Mouse (Mus musculus) spleen, adult 12 weeks (tissue): ENCODE data around the gene Sh2d5.

ENCODE experiments used
- DNase-seq: peaks from one replicate; pipeline ENCODE4 v3.0.0; 2022; ENCODE audit warnings: low spot score

The Sh2d5 gene

GRCm38 (mm10) chr4:138259482-138259881, 9.3 kb downstream of the Sh2d5 start:
- DNase-seq = no peak

GRCm38 (mm10) chr4:138261843-138262681, 11.9 kb downstream of the Sh2d5 start:
- peak; percentile 74 for DNase-seq

- no peak for DNase-seq
These were observed 17.7 kb downstream of the Sh2d5 start for GRCm38 (mm10) chr4:138267869-138268268.

GRCm38 (mm10) chr4:138272011-138272997, 22.1 kb downstream of the Sh2d5 start:
- no peak for DNase-seq

GRCm38 (mm10) chr4:138278346-138278745, 28.1 kb downstream of the Sh2d5 start:
- DNase-seq = no peak

GRCm38 (mm10) chr4:138282834-138283233, 32.6 kb downstream of the Sh2d5 start:
- peak; percentile 56 for DNase-seq

- no peak for DNase-seq
These were observed 36.2 kb downstream of the Sh2d5 start for GRCm38 (mm10) chr4:138286411-138286810.

GRCm38 (mm10) chr4:138288691-138289090, 38.5 kb downstream of the Sh2d5 start:
- DNase-seq = no peak

- no peak for DNase-seq
These were observed 41.8 kb downstream of the Sh2d5 start for GRCm38 (mm10) chr4:138292028-138292427.

- no peak for DNase-seq
These were observed 43.2 kb downstream of the Sh2d5 start for GRCm38 (mm10) chr4:138293261-138293948.

GRCm38 (mm10) chr4:138293949-138294550, 43.8 kb downstream of the Sh2d5 start:
- no peak for DNase-seq

- no peak for DNase-seq
These were observed 51.1 kb downstream of the Sh2d5 start for GRCm38 (mm10) chr4:138301271-138301780.

GRCm38 (mm10) chr4:138303011-138303410, 52.8 kb downstream of the Sh2d5 start:
- no peak for DNase-seq

- peak; percentile 27 for DNase-seq
These were observed 53.5 kb downstream of the Sh2d5 start for GRCm38 (mm10) chr4:138303742-138304141.

GRCm38 (mm10) chr4:138304340-138305104, 54.3 kb downstream of the Sh2d5 start, which contains the start of gene Ddost:
TSS of gene Ddost (plus strand) at chr4:138304730.
- peak; percentile 96 for DNase-seq

GRCm38 (mm10) chr4:138307025-138307424, 56.8 kb downstream of the Sh2d5 start:
- DNase-seq = no peak

GRCm38 (mm10) chr4:138307739-138308138, 57.5 kb downstream of the Sh2d5 start:
- DNase-seq = no peak

- no peak for DNase-seq
These were observed 60.2 kb downstream of the Sh2d5 start for GRCm38 (mm10) chr4:138310311-138310910.
